Mouse (Mus musculus) forebrain, embryonic 14.5 days (tissue): Measurements from ENCODE around the gene Kctd10. TPM values are rescaled to one million over a fixed set of nuclear protein-coding genes. Genes with fewer than 3 reads are reported as not detected.

Source experiments
- ATAC-seq: fragments of 200-750 bp; cut with Nextera tagmentation; 2 replicates; pipeline ENCODE4 v1.8.0; 2017; ENCODE audit warnings: mild to moderate bottlenecking, moderate library complexity
- DNase-seq: peaks from one replicate; pipeline ENCODE4 v3.0.0-alpha.2; 2015; ENCODE audit warnings: low spot score
- H3K27ac ChIP-seq: fragments of 300-500 bp; sonication (generic); 2 replicates; pipeline ENCODE4 v1.5.1; 2014; ENCODE audit warnings: low read depth, mild to moderate bottlenecking, control low read depth, low read length, moderate library complexity
- H3K27me3 ChIP-seq: fragments of 300-500 bp; sonication (generic); replicated peaks from 2 replicates; pipeline ENCODE4 v1.6.1; 2014; ENCODE audit warnings: low read length, control low read depth, mixed read lengths; ENCODE audit not compliant: control insufficient read depth, insufficient read depth
- H3K36me3 ChIP-seq: fragments of 300-500 bp; sonication (generic); 2 replicates; pipeline ENCODE4 v1.6.1; 2014; ENCODE audit warnings: low read length, control low read depth; ENCODE audit not compliant: control insufficient read depth, insufficient read depth
- H3K4me1 ChIP-seq: fragments of 300-500 bp; sonication (generic); 2 replicates; pipeline ENCODE4 v1.6.1; 2014; ENCODE audit warnings: antibody characterized with exemption, low read length, control low read depth; ENCODE audit not compliant: control insufficient read depth, insufficient read depth
- H3K4me2 ChIP-seq: fragments of 300-500 bp; sonication (generic); 2 replicates; pipeline ENCODE4 v1.6.1; 2014; ENCODE audit warnings: mild to moderate bottlenecking, control low read depth, low read length
- H3K4me3 ChIP-seq: fragments of 300-500 bp; sonication (generic); 2 replicates; pipeline ENCODE4 v1.5.1; 2014; ENCODE audit warnings: low read depth, low read length, control low read depth
- H3K9ac ChIP-seq: fragments of 300-500 bp; sonication (generic); 2 replicates; pipeline ENCODE4 v1.6.1; 2014; ENCODE audit warnings: mild to moderate bottlenecking, low read length, control low read depth, moderate library complexity
- H3K9me3 ChIP-seq: fragments of 300-500 bp; sonication (generic); replicated peaks from 2 replicates; pipeline ENCODE4 v1.6.1; 2016; ENCODE audit warnings: low read length, control low read depth, mixed read lengths; ENCODE audit not compliant: control insufficient read depth
- WGBS: fragments of 180-500 bp; shearing (Covaris S2); extraction: QIAGEN DNeasy Blood & Tissue Kit; methylation state at CpG from one replicate; pipeline ENCODE4 v1.1.7; 2014; 5-methylcytosine and 5-hydroxymethylcytosine counted together
- polyA plus RNA-seq: library from polyadenylated mRNA; unstranded; fragments of >200 nt; fragmentation: Nextera tagmentation; extraction: Ambion mirVana; gene quantifications from 2 replicates; pipeline ENCODE4 v1.2.1, GENCODE M21; 2014

Gene Kctd10
- polyA plus RNA-seq, result 87.6 and 88.4 TPM in 2 replicates

DNA sequence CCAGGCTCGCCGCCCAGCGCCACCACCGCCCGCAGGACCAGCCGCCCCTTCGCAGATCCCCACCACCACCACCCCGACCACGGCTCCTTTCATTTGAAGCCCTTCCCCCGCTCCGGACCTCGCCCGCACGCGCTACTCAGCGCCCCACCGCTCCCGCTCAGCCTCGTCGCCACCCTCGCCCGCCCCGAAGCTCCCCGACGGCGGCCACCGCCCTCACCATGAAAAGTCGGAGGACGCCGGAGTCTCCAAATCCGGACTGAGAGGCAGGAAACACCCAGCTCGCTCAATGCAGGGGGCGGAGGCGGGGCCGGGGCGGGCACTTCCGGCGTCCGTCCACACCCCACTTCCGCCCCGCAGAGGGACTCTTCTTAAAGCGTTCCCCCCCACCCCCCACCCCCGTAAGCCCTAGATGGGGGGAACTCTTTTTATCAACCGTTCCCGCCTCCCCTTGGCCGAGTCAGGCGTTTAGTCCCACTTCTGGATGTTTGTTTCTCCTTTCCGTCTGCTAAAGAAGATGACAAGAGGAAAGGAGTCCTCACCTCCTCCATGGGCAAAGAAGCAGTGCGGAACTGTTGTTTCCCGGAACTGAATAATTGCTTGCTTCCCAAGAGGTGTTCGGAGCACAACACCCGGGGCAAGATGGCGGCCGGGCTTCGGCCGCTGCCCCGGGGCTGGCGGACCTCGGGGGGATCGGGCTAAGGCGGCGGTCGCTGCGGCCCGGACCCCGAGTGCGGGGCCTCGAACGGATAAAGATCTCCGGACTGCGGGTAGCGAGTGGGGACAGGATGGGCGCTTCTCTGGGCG lies at the start of gene Kctd10, which contains the start of gene Ube3b:
Gene Kctd10, minus strand, starts transcription at position 300 of the 804 bp plus-strand sequence.
Gene Ube3b, plus strand, starts transcription at position 399 of the 804 bp plus-strand sequence.
- Histone ChIP-seq H3K27me3 (no peaks in the 10 kb centered on the region), H3K9ac (peak within 1 kb of the TSS; percentile 95), H3K27ac (peak within 1 kb of the TSS; percentile 77), H3K4me2 (peak within 1 kb of the TSS; percentile 93), H3K4me3 (peak within 1 kb of the TSS; percentile 96), H3K36me3 (peaks cover 14% of the 10 kb centered on the region), H3K9me3 (no peaks in the 10 kb centered on the region), H3K4me1 (peaks cover 25% of the 10 kb centered on the region)
- under 1% methylated on average over 71 of the region's 74 CpGs for WGBS
- DNase-seq, result peak; percentile 94
- ATAC-seq, result peak; percentile 96

DNA sequence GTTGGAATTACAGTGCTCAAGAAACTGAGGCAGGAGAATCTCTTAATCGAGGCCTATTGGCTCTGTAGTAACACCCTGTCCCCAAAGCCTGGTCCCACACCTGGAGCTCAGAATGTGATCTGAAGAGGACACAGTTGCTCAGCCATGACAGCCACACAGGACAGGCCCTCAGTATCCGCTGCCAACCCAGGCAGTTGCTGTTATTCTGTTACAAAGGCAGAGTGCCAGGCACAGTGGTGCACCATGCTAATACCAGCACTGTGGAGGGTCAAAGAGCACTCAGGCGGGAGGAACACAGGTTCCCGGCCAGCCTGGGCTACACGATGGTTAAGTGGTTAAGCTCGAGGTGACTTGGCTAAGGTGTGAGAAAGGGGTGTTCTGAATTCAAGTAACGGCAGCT lies 49.5 kb upstream of the Kctd10 start:
- H3K4me1 ChIP-seq, result no peaks in the 10 kb centered on the region; the same call in 1 of the 2 replicates
- H3K36me3 ChIP-seq, result no peaks in the 10 kb centered on the region
- H3K4me3 ChIP-seq, result no peak overlapping the region
- no peak overlapping the region for H3K27ac ChIP-seq
- no peak for DNase-seq
- H3K9me3 ChIP-seq, result no peaks in the 10 kb centered on the region
- no peak overlapping the region for H3K9ac ChIP-seq
- WGBS, result 86% methylated on average over 7 of the region's 7 CpGs
- no peak for ATAC-seq
- H3K27me3 ChIP-seq, result no peaks in the 10 kb centered on the region
- H3K4me2 ChIP-seq, result no peak overlapping the region

DNA sequence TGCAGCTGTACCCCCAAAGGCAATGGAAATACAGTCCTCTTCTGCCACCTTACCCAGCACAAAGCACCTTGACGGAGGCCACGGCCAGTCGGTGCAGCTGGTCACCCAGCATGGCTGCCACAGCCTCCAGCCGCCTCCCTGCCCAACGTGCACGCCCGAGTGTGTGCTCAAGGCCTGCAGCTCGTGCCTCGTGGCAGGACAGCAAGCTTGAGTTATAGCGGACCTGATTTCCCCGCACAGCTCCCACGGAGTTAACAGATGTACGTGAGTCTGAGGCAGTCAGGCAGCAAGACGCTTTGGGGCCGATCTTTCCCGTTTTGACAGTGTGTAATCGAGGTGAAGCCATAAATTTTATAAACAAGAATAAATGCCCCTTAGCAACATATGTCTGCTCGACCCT lies 48.3 kb upstream of the Kctd10 start:
- Histone ChIP-seq H3K36me3 (no peaks in the 10 kb centered on the region), H3K27me3 (no peaks in the 10 kb centered on the region), H3K4me1 (peaks cover 3% of the 10 kb centered on the region; the same call in 1 of the 2 replicates), H3K4me2 (no peak overlapping the region), H3K4me3 (no peak overlapping the region), H3K9me3 (no peaks in the 10 kb centered on the region), H3K27ac (no peak overlapping the region), H3K9ac (no peak overlapping the region)
- ATAC-seq (no peak), DNase-seq (no peak)
- WGBS, result 81% methylated on average over 18 of the region's 18 CpGs

DNA sequence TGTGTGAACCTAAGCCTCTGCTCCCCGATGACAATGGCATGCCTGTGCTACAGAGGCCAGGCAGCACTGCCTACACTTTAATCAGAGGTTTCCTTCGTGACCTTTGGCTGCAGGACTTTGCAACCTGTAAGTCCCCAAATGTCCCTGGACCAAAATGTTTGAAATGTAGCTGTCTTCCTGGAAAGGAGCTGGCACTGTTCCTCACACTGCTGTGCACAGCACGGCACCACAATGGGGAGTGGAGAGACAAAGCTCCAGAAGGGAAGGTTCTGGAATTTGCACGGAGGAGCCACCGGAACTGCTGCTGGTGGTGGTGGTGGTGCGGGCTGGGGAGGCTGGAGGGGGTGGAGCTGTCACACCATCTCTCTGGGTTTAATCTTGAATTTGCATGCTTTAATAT lies 46.4 kb upstream of the Kctd10 start:
- Histone ChIP-seq H3K4me3 (no peak overlapping the region), H3K4me2 (no peak overlapping the region), H3K9ac (no peak overlapping the region), H3K36me3 (peaks cover under 1% of the 10 kb centered on the region; the same call in 1 of the 2 replicates), H3K27me3 (no peaks in the 10 kb centered on the region), H3K9me3 (no peaks in the 10 kb centered on the region), H3K4me1 (peaks cover 3% of the 10 kb centered on the region; the same call in 1 of the 2 replicates), H3K27ac (0 out of 2 replicates have a peak overlapping the region, but pooled peaks have one; percentile 2)
- ATAC-seq, result no peak
- no peak for DNase-seq
- 65% methylated on average over 6 of the region's 6 CpGs for WGBS

DNA sequence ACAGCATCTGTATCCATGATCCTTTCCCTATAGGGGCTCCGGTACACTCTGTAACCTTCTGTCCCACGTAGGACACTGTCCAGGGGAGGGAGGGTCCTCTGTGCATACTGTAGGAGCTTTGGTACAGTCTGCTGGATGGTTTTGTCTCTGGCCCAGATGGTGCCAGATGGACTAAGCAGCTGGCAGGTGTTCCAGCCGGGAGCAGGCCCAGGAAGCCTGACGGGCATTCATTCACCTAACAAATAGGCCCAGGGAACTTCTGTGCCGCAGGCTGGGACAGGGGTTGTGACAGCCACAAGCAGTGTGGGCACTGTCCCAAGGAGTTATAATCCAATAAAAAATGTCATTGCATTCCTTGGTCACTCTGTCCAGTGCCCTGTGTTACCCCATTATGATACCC lies 43.7 kb upstream of the Kctd10 start:
- H3K4me2 ChIP-seq, result no peak overlapping the region
- no peak overlapping the region for H3K27ac ChIP-seq
- H3K4me1 ChIP-seq, result peaks cover 3% of the 10 kb centered on the region; the same call in 1 of the 2 replicates
- H3K9me3 ChIP-seq, result no peaks in the 10 kb centered on the region
- no peak for DNase-seq
- no peak overlapping the region for H3K9ac ChIP-seq
- no peak overlapping the region for H3K4me3 ChIP-seq
- no peak for ATAC-seq
- no peaks in the 10 kb centered on the region for H3K27me3 ChIP-seq
- peaks cover 28% of the 10 kb centered on the region for H3K36me3 ChIP-seq
- 58% methylated on average over 5 of the region's 5 CpGs for WGBS

DNA sequence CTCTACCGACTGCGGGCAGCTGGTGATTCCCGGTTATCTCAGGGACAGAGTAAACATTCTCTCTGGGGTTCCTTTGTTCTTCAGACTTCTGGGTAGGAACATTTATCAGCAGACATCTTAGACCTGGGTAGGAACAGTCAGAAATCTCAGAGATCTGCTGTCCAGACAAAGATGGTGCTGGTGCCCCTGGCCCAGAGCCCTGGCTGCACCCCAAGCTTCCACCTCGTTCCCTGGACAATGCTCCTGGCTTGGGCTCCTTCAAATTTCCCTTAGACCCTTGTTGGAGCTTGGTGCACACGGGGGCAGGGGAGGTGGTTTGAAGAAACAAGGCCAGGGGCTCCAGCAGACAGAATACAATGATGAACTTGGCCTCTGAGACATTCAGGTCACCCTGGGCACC lies 42.3 kb upstream of the Kctd10 start:
- no peak for ATAC-seq
- Histone ChIP-seq H3K27me3 (no peaks in the 10 kb centered on the region), H3K9me3 (no peaks in the 10 kb centered on the region), H3K4me2 (no peak overlapping the region), H3K9ac (no peak overlapping the region), H3K4me1 (peaks cover 3% of the 10 kb centered on the region; the same call in 1 of the 2 replicates), H3K27ac (no peak overlapping the region; the same call in 1 of the 2 replicates), H3K4me3 (no peak overlapping the region), H3K36me3 (peaks cover 41% of the 10 kb centered on the region)
- DNase-seq, result no peak
- 55% methylated on average over 5 of the region's 5 CpGs for WGBS

DNA sequence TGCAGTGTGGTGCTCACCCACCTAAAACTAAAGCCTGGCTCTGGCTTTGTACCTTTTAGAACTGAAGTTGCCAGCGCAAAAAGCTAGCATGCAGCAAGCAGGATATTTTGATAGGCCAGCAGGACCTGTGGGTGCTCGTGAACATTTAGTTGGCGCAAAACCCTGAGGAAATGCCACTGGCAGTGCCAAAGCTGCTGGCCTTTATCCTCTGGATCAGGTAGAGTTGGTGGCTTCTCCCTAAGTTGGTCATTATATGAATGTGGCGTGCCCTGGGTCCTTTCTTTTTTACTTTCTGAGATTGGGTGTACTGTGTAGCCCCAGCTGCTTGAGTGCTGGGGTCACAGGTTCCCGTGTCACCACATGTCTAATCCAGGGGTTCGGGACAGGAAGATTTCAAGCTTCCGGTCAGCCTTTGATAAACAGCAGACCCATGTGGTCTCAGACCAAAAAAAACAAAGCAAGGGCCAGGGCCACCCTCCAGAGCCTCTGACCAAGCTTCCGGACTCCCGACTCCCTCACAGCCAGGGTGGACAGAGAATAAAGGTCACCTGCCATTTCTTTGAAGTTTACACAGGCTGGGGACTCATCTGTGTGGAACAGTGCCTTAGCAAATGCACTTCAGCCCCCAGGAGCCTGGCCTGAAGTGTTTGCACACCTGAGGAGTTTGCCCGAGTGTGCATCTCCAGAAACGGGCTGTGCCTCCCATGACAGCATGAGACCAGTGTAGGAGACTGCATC lies 41.4 kb upstream of the Kctd10 start:
- no peak for DNase-seq
- 85% methylated on average over 11 of the region's 11 CpGs for WGBS
- Histone ChIP-seq H3K27me3 (no peaks in the 10 kb centered on the region), H3K27ac (no peak overlapping the region), H3K4me2 (no peak overlapping the region), H3K4me1 (peaks cover 3% of the 10 kb centered on the region; the same call in 1 of the 2 replicates), H3K4me3 (no peak overlapping the region), H3K9me3 (no peaks in the 10 kb centered on the region), H3K36me3 (peaks cover 50% of the 10 kb centered on the region), H3K9ac (no peak overlapping the region)
- ATAC-seq, result no peak

DNA sequence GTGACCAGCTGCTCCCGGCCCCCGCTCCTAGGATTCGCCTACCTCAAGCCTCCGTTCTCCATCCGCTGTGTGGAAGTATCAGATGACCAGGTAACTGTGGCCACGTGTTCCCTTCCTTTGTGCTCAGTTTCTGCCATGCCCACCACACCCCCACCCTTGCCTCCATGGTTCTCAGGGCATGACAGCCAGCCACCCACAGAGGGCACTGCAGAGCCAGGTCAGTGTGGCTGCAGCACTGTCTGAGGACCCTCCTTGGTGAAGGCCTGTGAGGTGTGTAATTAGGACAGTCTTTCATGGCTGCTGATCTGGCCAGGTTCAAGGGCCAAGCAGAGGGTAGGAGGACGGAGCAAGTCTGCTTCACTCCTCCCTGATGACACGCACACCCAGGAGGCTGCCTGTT lies 38.2 kb upstream of the Kctd10 start:
- Histone ChIP-seq H3K9ac (no peak overlapping the region), H3K27me3 (no peaks in the 10 kb centered on the region), H3K27ac (no peak overlapping the region), H3K4me3 (no peak overlapping the region), H3K9me3 (no peaks in the 10 kb centered on the region), H3K4me1 (no peaks in the 10 kb centered on the region; the same call in 1 of the 2 replicates), H3K4me2 (no peak overlapping the region), H3K36me3 (peaks cover 81% of the 10 kb centered on the region)
- 81% methylated on average over 8 of the region's 8 CpGs for WGBS
- ATAC-seq, result no peak
- no peak for DNase-seq
